Mouse (Mus musculus) stomach, postnatal 0 days (tissue): ENCODE results near the gene Dtx3l.

ENCODE experiments used
- CTCF ChIP-seq: IDR thresholded peaks from 2 replicates; pipeline ENCODE4 v1.5.1; 2016; ENCODE audit warnings: antibody characterized with exemption, low read depth, mild to moderate bottlenecking, moderate library complexity
- EP300 ChIP-seq: optimal IDR thresholded peaks from 2 replicates; pipeline ENCODE3; 2016; ENCODE audit warnings: antibody characterized with exemption

DNA sequence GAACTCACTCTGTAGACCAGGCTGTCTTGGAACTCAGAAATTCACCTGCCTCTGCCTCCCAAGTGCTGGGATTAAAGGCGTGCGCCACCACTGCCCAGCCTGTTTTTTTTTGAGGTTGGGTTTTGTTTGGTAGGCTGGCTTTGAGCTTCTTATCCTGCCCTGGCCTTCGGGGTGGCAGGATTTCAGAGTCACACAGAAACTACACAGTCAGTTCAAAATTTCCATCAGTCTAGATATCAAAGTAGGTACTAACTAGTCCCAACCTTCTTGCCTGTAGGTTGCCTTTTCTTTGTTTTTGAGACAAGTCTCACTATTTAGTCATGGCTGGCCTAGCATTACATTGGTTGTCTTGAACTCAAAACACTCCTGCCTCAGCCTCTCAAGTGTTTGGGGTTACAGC lies 45.5 kb upstream of the Dtx3l start:
- TF ChIP-seq CTCF (no peak), EP300 (no peak)
